Mouse (Mus musculus) liver, embryonic 16.5 days (tissue): Measurements from ENCODE around the gene Ccl25. TPM values are rescaled to one million over a fixed set of nuclear protein-coding genes. Genes with fewer than 3 reads are reported as not detected.
"Not testable (repeated sequence)": the region's sequence is repeated elsewhere in the genome, so short reads cannot be mapped to it uniquely, and the experiment has no call there.

Experiments used
- ATAC-seq: fragments of 200-750 bp; cut with Nextera tagmentation; 2 replicates; pipeline ENCODE4 v1.8.0; 2017; ENCODE audit warnings: low read depth, mild to moderate bottlenecking, moderate number of reproducible peaks, moderate library complexity
- H3K27ac ChIP-seq: fragments of 300-500 bp; sonication (generic); 2 replicates; pipeline ENCODE4 v1.5.1; 2014; ENCODE audit warnings: mild to moderate bottlenecking, low read length
- H3K27me3 ChIP-seq: fragments of 300-500 bp; sonication (generic); 2 replicates; pipeline ENCODE4 v1.6.1; 2014; ENCODE audit warnings: low read depth, low read length, mixed read lengths; ENCODE audit not compliant: control insufficient read depth, insufficient read depth
- H3K36me3 ChIP-seq: fragments of 300-500 bp; sonication (generic); 2 replicates; pipeline ENCODE4 v1.6.1; 2014; ENCODE audit warnings: mild to moderate bottlenecking; ENCODE audit not compliant: control insufficient read depth, insufficient read depth
- H3K4me1 ChIP-seq: fragments of 300-500 bp; sonication (generic); 2 replicates; pipeline ENCODE4 v1.6.1; 2014; ENCODE audit warnings: low read depth, low read length, mixed read lengths; ENCODE audit not compliant: control insufficient read depth
- H3K4me2 ChIP-seq: fragments of 300-500 bp; sonication (generic); 2 replicates; pipeline ENCODE4 v1.6.1; 2014; ENCODE audit warnings: low read depth, low read length, mixed read lengths
- H3K4me3 ChIP-seq: fragments of 300-500 bp; sonication (generic); 2 replicates; pipeline ENCODE4 v1.5.1; 2014; ENCODE audit warnings: low read depth, mild to moderate bottlenecking, low read length
- H3K9ac ChIP-seq: fragments of 300-500 bp; sonication (generic); 2 replicates; pipeline ENCODE4 v1.6.1; 2014; ENCODE audit warnings: low read depth, low read length
- H3K9me3 ChIP-seq: fragments of 300-500 bp; sonication (generic); replicated peaks from 2 replicates; pipeline ENCODE4 v1.6.1; 2016; ENCODE audit warnings: low read length; ENCODE audit not compliant: control insufficient read depth
- WGBS: fragments of 180-500 bp; shearing (Covaris S2); extraction: QIAGEN DNeasy Blood & Tissue Kit; methylation state at CpG from one replicate; pipeline ENCODE4 v1.1.7; 2014; ENCODE audit not compliant: insufficient replicate concordance; 5-methylcytosine and 5-hydroxymethylcytosine counted together
- polyA plus RNA-seq: library from polyadenylated mRNA; unstranded; fragments of >200 nt; fragmentation: Nextera tagmentation; extraction: Ambion mirVana; gene quantifications from 2 replicates; pipeline ENCODE4 v1.2.1, GENCODE M21; 2015

Gene Ccl25
- polyA plus RNA-seq, 1 experiment from 2014 or later, result 6.5 TPM

DNA sequence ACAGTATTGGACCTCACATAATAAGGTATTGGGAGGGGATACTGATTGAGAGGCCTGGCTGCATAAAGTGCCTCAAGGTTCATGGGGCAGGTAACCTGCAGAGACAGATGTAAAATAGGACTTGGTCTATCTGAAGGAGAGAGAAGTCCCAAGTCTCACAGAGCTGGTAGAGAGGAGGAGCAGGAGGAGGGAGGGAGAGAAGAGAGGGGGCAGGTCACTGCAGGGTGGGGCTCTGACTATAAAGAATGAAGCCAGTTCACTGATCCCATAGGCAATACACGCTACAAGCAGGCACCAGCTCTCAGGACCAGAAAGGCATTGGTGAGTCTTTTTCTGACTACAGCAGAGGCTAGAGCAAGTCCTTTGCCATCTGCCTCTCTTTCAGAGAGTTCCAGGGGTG, 24.3 kb downstream of the Ccl25 start:
- Histone ChIP-seq H3K27me3 (no peaks in the 10 kb centered on the region), H3K4me1 (no peaks in the 10 kb centered on the region), H3K27ac (no peak overlapping the region), H3K4me2 (no peak overlapping the region), H3K9ac (no peak overlapping the region), H3K4me3 (no peak overlapping the region), H3K9me3 (no peaks in the 10 kb centered on the region), H3K36me3 (no peaks in the 10 kb centered on the region)
- no peak for ATAC-seq
- 91% methylated on average over 1 of the region's 1 CpGs for WGBS

DNA sequence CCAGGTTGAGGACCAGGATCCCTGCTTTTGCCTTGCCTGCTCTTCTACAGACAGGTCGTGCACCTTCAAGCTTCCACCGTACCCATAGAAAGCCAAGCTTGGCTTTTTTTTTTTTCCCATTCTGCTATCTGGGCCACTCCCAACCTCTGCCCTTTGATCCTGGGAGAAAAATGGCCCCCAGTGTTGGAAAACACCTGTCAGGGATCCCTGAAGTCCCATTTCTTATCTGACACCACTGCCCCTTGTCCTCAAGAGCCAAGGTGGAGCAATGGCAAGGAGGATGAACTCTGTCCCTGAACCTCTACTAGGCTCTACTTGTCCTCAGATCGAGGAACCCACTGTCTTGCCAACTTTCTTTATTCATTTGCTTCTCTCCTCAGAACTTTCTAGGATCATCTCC, 25.6 kb downstream of the Ccl25 start:
- H3K4me1 ChIP-seq, result no peaks in the 10 kb centered on the region
- no peak overlapping the region for H3K9ac ChIP-seq
- no peaks in the 10 kb centered on the region for H3K27me3 ChIP-seq
- no peaks in the 10 kb centered on the region for H3K9me3 ChIP-seq
- no peak overlapping the region for H3K4me2 ChIP-seq
- H3K36me3 ChIP-seq, result no peaks in the 10 kb centered on the region
- 77% methylated on average over 3 of the region's 3 CpGs for WGBS
- no peak overlapping the region for H3K4me3 ChIP-seq
- H3K27ac ChIP-seq, result no peak overlapping the region
- ATAC-seq, result no peak

DNA sequence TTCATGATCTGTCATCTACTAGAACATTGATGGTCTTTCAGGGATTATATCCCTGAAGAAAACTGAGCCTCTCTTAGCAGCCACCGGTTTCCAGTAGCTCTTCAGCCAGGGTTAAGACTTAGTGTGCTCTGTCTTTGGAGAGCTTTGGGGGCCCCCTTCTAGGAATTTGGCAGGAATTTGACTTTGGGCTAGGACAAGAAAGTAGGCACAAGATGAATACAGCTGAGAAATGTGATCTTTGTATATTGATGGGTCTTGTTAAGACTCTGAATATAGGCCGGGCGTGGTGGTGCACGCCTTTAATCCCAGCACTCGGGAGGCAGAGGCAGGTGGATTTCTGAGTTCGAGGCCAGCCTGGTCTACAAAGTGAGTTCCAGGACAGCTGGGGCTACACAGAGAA, 27.6 kb downstream of the Ccl25 start:
- H3K4me1 ChIP-seq, H3K4me2 ChIP-seq, H3K27me3 ChIP-seq, ATAC-seq, H3K9me3 ChIP-seq, H3K36me3 ChIP-seq, H3K4me3 ChIP-seq, H3K27ac ChIP-seq, H3K9ac ChIP-seq: not testable (repeated sequence)
- 66% methylated on average over 6 of the region's 6 CpGs for WGBS

DNA sequence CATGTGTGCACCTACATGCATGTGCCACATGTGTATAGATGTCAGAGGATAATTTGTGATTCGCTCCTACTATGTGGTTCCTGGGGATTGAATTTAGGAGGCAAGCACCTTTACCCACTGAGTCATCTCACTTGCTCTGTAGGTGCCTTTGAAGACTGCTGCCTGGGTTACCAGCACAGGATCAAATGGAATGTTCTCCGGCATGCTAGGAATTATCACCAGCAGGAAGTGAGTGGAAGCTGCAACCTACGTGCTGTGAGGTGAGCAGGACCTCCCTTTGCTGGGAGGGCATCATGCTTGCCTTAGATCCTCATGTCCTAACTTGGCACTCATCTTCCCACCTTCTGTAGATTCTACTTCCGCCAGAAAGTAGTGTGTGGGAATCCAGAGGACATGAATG, 28.7 kb downstream of the Ccl25 start:
- no peaks in the 10 kb centered on the region for H3K36me3 ChIP-seq
- no peak overlapping the region for H3K4me3 ChIP-seq
- ATAC-seq, result no peak
- no peaks in the 10 kb centered on the region for H3K9me3 ChIP-seq
- H3K4me1 ChIP-seq, result no peaks in the 10 kb centered on the region
- H3K9ac ChIP-seq, result no peak overlapping the region
- H3K27ac ChIP-seq, result no peak overlapping the region
- 63% methylated on average over 4 of the region's 4 CpGs for WGBS
- no peaks in the 10 kb centered on the region for H3K27me3 ChIP-seq
- H3K4me2 ChIP-seq, result no peak overlapping the region

DNA sequence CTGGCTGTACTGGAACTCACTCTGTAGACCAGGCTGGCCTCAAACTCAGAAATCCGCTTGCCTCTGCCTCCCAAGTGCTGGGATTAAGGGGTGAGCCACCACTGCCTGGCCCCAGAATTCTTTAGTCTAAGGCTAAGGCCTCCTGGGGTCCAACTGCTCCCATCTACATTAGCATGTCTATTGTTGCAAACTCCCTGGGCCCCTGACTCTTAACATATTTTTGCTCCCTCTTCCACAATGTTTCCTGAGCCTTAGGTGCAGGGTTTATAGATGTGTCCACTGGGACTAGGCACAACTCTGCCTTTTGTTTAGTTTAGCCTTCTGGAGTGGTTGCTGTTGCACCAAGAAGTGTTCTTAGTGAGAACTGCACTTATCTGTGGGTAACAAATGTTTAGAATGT, 29.5 kb downstream of the Ccl25 start:
- WGBS, result 77% methylated on average over 1 of the region's 1 CpGs
- Histone ChIP-seq H3K27me3 (no peaks in the 10 kb centered on the region), H3K9ac (no peak overlapping the region), H3K4me2 (no peak overlapping the region), H3K36me3 (no peaks in the 10 kb centered on the region), H3K4me3 (no peak overlapping the region), H3K4me1 (no peaks in the 10 kb centered on the region), H3K9me3 (no peaks in the 10 kb centered on the region), H3K27ac (no peak overlapping the region)
- ATAC-seq, result no peak

DNA sequence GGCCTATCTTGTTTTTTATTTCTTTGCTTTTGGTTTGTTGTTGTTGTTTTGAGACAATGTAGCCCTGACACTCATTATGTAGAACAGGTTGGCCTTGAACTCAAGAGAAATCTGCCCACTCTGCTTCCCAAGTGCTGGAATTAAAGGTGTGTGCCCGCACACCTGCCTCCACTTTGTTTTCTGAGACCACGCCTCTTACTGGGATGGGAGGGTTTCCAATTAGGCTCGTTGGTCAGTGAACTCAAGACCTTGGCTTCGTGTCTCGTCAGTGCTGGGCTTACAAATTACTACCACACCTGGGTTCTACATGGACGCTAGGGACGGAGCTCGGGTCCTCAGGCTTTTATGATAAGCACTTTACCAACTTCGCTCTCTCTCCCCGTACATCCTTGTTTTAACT, 30.4 kb downstream of the Ccl25 start:
- Histone ChIP-seq H3K36me3 (no peaks in the 10 kb centered on the region), H3K9me3 (no peaks in the 10 kb centered on the region), H3K27ac (no peak overlapping the region), H3K4me3 (no peak overlapping the region), H3K27me3 (no peaks in the 10 kb centered on the region), H3K9ac (no peak overlapping the region), H3K4me1 (no peaks in the 10 kb centered on the region), H3K4me2 (no peak overlapping the region)
- ATAC-seq, result no peak
- WGBS, result 72% methylated on average over 10 of the region's 10 CpGs

DNA sequence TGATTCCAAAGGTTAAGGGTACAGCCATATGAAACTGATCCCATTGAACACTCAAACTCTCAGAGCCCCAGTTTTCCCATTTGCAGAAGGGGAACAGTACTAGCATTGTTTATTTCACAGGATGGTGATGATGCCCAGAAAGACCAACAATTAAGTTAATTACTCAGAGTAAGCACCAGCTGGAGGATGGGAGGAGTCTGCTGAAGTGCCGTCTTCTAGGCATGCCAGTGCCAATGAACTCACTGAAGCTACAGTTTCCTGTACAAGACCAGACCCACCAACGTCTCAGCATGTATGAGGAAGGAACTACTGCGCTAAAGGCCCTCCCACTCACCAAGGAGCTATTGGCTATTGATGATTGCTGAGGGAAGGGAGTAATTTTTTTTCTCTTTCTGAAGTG, 34.4 kb downstream of the Ccl25 start:
- Histone ChIP-seq H3K27ac (no peak overlapping the region), H3K27me3 (no peaks in the 10 kb centered on the region), H3K4me1 (no peaks in the 10 kb centered on the region), H3K4me3 (no peak overlapping the region), H3K9me3 (no peaks in the 10 kb centered on the region), H3K36me3 (no peaks in the 10 kb centered on the region), H3K9ac (no peak overlapping the region), H3K4me2 (no peak overlapping the region)
- ATAC-seq, result no peak
- 40% methylated on average over 3 of the region's 3 CpGs for WGBS

DNA sequence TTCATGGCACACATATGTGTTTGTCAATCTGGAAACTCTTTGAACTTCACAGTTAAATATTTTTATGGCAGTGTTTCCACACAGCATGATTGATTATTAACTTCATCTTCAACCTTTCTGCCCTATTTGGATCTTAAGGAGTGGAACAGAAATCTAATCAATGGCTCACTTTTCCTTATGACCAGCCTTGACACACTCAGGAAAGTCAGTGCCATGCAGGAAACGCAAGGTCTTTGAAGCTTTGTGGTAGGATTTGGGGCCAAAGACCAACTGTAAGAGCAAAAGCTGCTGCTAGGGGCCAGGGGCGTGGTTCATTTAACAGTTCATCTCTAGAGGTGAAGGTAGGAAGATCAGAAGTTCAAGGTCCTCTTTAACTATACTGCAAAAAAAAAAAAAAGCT, 35.9 kb downstream of the Ccl25 start:
- no peak overlapping the region for H3K9ac ChIP-seq
- 38% methylated on average over 2 of the region's 2 CpGs for WGBS
- no peak for ATAC-seq
- H3K9me3 ChIP-seq, result no peaks in the 10 kb centered on the region
- no peak overlapping the region for H3K4me2 ChIP-seq
- H3K36me3 ChIP-seq, result no peaks in the 10 kb centered on the region
- H3K27me3 ChIP-seq, result no peaks in the 10 kb centered on the region
- H3K4me3 ChIP-seq, result no peak overlapping the region
- H3K27ac ChIP-seq, result no peak overlapping the region
- no peaks in the 10 kb centered on the region for H3K4me1 ChIP-seq

DNA sequence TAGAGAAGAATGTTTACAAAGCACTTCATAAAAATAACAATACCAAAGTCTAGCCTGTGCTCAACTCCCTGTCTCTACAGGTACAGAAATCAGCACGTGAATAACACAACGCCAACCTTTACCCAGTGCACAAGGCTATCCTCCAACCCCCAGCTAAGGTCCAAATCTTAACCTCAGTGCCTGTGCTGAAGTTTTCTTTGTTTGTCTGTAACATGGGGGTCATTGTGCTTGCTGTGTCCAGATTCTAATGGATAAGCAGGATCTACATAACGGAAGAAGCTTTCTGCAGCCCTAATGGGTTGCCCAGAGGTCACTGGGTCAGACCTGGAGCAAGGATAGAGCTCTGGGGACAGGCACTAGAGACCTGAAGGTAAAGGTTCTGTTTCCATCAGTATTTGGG, 41.2 kb downstream of the Ccl25 start:
- Histone ChIP-seq H3K9ac (no peak overlapping the region), H3K4me1 (no peaks in the 10 kb centered on the region), H3K27me3 (no peaks in the 10 kb centered on the region), H3K36me3 (no peaks in the 10 kb centered on the region), H3K4me3 (no peak overlapping the region), H3K9me3 (no peaks in the 10 kb centered on the region), H3K4me2 (no peak overlapping the region), H3K27ac (no peak overlapping the region)
- no peak for ATAC-seq
- 64% methylated on average over 3 of the region's 3 CpGs for WGBS

DNA sequence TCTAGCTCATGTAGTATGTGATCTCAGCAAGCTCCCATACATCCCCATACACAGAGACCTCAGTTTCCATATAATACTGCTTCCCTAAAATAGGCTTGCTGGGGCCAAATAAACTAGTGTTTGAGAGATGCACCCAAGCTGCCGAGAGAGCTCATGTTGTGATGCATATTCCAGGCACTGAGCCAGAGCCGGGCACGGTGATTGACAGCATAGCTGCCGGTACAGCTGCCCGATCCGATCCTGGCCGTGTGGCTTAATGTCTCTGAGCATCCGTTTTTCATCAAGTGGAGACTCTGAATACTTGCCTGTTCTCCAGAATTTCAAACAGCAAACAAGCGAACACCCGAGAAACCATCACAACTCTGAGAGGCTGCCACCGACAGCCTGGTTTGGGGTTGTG, 42.8 kb downstream of the Ccl25 start:
- H3K4me3 ChIP-seq, result no peak overlapping the region
- H3K9ac ChIP-seq, result no peak overlapping the region
- H3K4me1 ChIP-seq, result no peaks in the 10 kb centered on the region
- no peaks in the 10 kb centered on the region for H3K27me3 ChIP-seq
- 69% methylated on average over 11 of the region's 11 CpGs for WGBS
- H3K27ac ChIP-seq, result no peak overlapping the region
- no peak overlapping the region for H3K4me2 ChIP-seq
- ATAC-seq, result no peak
- H3K36me3 ChIP-seq, result no peaks in the 10 kb centered on the region
- H3K9me3 ChIP-seq, result no peaks in the 10 kb centered on the region
